Mouse (Mus musculus) heart, adult 2 months (tissue): ENCODE data around the gene Igfbp2.

Experiments
- CTCF ChIP-seq: fragments of 200-600 bp; IDR thresholded peaks from 2 replicates; pipeline ENCODE4 v1.8.1; 2022; ENCODE audit warnings: antibody characterized with exemption, mild to moderate bottlenecking, moderate library complexity
- EP300 ChIP-seq: fragments of 200-500 bp; IDR thresholded peaks from 2 replicates; pipeline ENCODE4 v1.6.1; 2011; ENCODE audit warnings: low read depth, low read length, control low read depth; ENCODE audit not compliant: insufficient read depth
- POLR2A ChIP-seq: fragments of 200-500 bp; IDR thresholded peaks from 2 replicates; pipeline ENCODE4 v1.6.1; 2011; ENCODE audit warnings: mild to moderate bottlenecking, low read depth, low read length, control low read depth; ENCODE audit not compliant: insufficient read depth

DNA sequence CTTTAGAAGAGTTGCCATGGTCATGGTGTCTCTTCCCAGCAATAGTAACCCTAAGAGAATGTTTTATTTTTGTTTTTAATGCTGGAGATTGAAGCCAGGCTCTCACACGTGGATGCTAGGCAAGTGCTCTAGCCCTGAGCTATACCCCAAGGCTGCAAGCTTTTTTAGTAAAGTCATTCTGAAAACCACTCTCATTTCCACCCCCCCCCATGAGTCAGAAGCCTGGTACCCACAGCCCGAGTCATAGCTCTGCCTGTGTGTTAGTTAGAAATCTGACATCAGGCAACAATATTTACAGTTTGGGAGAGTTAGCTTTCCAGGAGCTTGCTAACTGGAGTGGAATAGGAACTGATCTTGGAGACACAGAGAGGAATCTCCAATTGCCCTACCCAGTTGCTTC, 25.9 kb upstream of the Igfbp2 start:
- no peak for TF ChIP-seq POLR2A
- no peak for TF ChIP-seq CTCF
- no peak for TF ChIP-seq EP300
